Mouse (Mus musculus) CH12.LX (cell line): ENCODE measurements around the gene Gm1113. TPM values are rescaled to one million over a fixed set of nuclear protein-coding genes. Genes with fewer than 3 reads are reported as not detected.
A peak's percentile ranks its signal among the peaks of the same experiment; 100 is the strongest.

Source experiments
- DNase-seq: peaks from one replicate; pipeline ENCODE4 v3.0.0-alpha.2; 2013; ENCODE audit errors: extremely low read depth
- H3K27ac ChIP-seq: 2 replicates; pipeline ENCODE4 v1.5.1; 2012; ENCODE audit warnings: low read depth, mild to moderate bottlenecking, control low read depth, moderate library complexity; ENCODE audit not compliant: insufficient read depth
- H3K27me3 ChIP-seq: replicated peaks from 2 replicates; pipeline ENCODE3; 2012; ENCODE audit warnings: inconsistent platforms
- H3K36me3 ChIP-seq, 2 experiments: replicated peaks in 1 of 2; 2 replicates each; pipeline versions ENCODE3 to v1.6.1; 2012; ENCODE audit warnings: inconsistent platforms in 1 of 2, low read length in 1 of 2, mild to moderate bottlenecking in 1 of 2, mixed read lengths in 1 of 2, moderate library complexity in 1 of 2; ENCODE audit not compliant: control insufficient read depth in 1 of 2, insufficient read depth in 1 of 2
- H3K4me1 ChIP-seq, 2 experiments: 2 replicates each; pipeline ENCODE4 v1.6.1; 2012; ENCODE audit warnings: inconsistent platforms in 1 of 2, moderate library complexity in 1 of 2; ENCODE audit not compliant: insufficient read depth in 2 of 2, control insufficient read depth in 1 of 2
- H3K4me2 ChIP-seq: 2 replicates; pipeline ENCODE4 v1.6.1; 2012; ENCODE audit warnings: low read depth, mild to moderate bottlenecking, control low read depth; ENCODE audit not compliant: poor library complexity, insufficient read depth, severe bottlenecking
- H3K4me3 ChIP-seq, 3 experiments: fragments of 150-350 bp in 1 of 3; sonication (generic) in 1 of 3; replicated peaks in 1 of 3; 2 replicates each; pipeline versions ENCODE3 to v1.5.1; 2011 to 2012; ENCODE audit warnings: low read depth in 2 of 3, low read length in 2 of 3, mild to moderate bottlenecking in 2 of 3, moderate library complexity in 2 of 3, control low read depth in 1 of 3, improper control_type of control experiment in 1 of 3, inconsistent platforms in 1 of 3, mixed read lengths in 1 of 3; ENCODE audit not compliant: poor library complexity in 1 of 3
- H3K79me2 ChIP-seq: replicated peaks from 2 replicates; pipeline ENCODE4 v1.6.1; 2012; ENCODE audit warnings: mild to moderate bottlenecking, moderate library complexity; ENCODE audit not compliant: control insufficient read depth, poor library complexity, insufficient read depth, severe bottlenecking; ENCODE audit errors: extremely low read depth
- H3K9ac ChIP-seq: 2 replicates; pipeline ENCODE4 v1.6.1; 2012; ENCODE audit warnings: low read depth, mild to moderate bottlenecking, control low read depth, moderate library complexity; ENCODE audit not compliant: insufficient read depth
- H3K9me3 ChIP-seq: replicated peaks from 2 replicates; pipeline ENCODE3; 2012; ENCODE audit warnings: low read length, inconsistent platforms, mixed read lengths
- BHLHE40 ChIP-seq: IDR thresholded peaks from 2 replicates; pipeline ENCODE4 v1.6.1; 2011; ENCODE audit warnings: mild to moderate bottlenecking, low read depth, low read length, improper control_type of control experiment
- CHD1 ChIP-seq: IDR thresholded peaks from 2 replicates; pipeline ENCODE4 v1.6.1; 2012; ENCODE audit warnings: low read depth, low read length, improper control_type of control experiment, inconsistent platforms
- CTCF ChIP-seq, 2 experiments: IDR thresholded peaks in 1 of 2; conservative IDR thresholded peaks in 1 of 2; 2 replicates each; pipeline ENCODE4 v1.5.1; 2011 to 2012; ENCODE audit warnings: low read depth in 2 of 2, low read length in 2 of 2, improper control_type of control experiment in 1 of 2, inconsistent platforms in 1 of 2, mild to moderate bottlenecking in 1 of 2, moderate library complexity in 1 of 2
- E2F4 ChIP-seq: IDR thresholded peaks from 2 replicates; pipeline ENCODE4 v1.6.1; 2011; ENCODE audit warnings: low read depth, low read length, improper control_type of control experiment; ENCODE audit not compliant: insufficient replicate concordance
- ELF1 ChIP-seq: IDR thresholded peaks from 2 replicates; pipeline ENCODE4 v1.6.1; 2014; ENCODE audit warnings: low read depth, mild to moderate bottlenecking, inconsistent platforms, low read length, improper control_type of control experiment
- EP300 ChIP-seq: IDR thresholded peaks from 2 replicates; pipeline ENCODE4 v1.6.1; 2011; ENCODE audit warnings: low read length, improper control_type of control experiment
- IRF4 ChIP-seq: IDR thresholded peaks from 2 replicates; pipeline ENCODE4 v1.6.1; 2014; ENCODE audit warnings: low read depth, mild to moderate bottlenecking, inconsistent platforms, low read length, improper control_type of control experiment
- KAT2A ChIP-seq: IDR thresholded peaks from 2 replicates; pipeline ENCODE4 v1.6.1; 2012; ENCODE audit warnings: low read length, improper control_type of control experiment, inconsistent platforms; ENCODE audit not compliant: insufficient replicate concordance
- MAZ ChIP-seq: IDR thresholded peaks from 2 replicates; pipeline ENCODE4 v1.6.1; 2012; ENCODE audit warnings: low read depth, mild to moderate bottlenecking, inconsistent platforms, low read length, improper control_type of control experiment, moderate library complexity
- MYC ChIP-seq: IDR thresholded peaks from 2 replicates; pipeline ENCODE4 v1.6.1; 2011; ENCODE audit warnings: low read depth, mild to moderate bottlenecking, improper control_type of control experiment, low read length
- NRF1 ChIP-seq: IDR thresholded peaks from 2 replicates; pipeline ENCODE4 v1.6.1; 2014; ENCODE audit warnings: low read depth, mild to moderate bottlenecking, inconsistent platforms, low read length, improper control_type of control experiment, moderate library complexity
- POLR2A ChIP-seq: IDR thresholded peaks from 2 replicates; pipeline ENCODE4 v1.6.1; 2011; ENCODE audit warnings: low read depth, mild to moderate bottlenecking, improper control_type of control experiment, low read length
- TBP ChIP-seq: conservative IDR thresholded peaks from 2 replicates; pipeline ENCODE4 v1.6.1; 2011; ENCODE audit warnings: low read depth, low read length, improper control_type of control experiment
- TCF12 ChIP-seq: IDR thresholded peaks from 2 replicates; pipeline ENCODE4 v1.6.1; 2014; ENCODE audit warnings: low read depth, mild to moderate bottlenecking, inconsistent platforms, low read length, improper control_type of control experiment
- USF1 ChIP-seq: IDR thresholded peaks from 2 replicates; pipeline ENCODE4 v1.6.1; 2014; ENCODE audit warnings: low read depth, mild to moderate bottlenecking, inconsistent platforms, low read length, improper control_type of control experiment
- USF2 ChIP-seq: conservative IDR thresholded peaks from 2 replicates; pipeline ENCODE4 v1.6.1; 2011; ENCODE audit warnings: low read depth, low read length, improper control_type of control experiment
- ZMIZ1 ChIP-seq: IDR thresholded peaks from 2 replicates; pipeline ENCODE4 v1.6.1; 2012; ENCODE audit warnings: low read depth, mild to moderate bottlenecking, inconsistent platforms, low read length, improper control_type of control experiment
- dilution Hi-C: fragments of 300-500 bp; cut with MboI; formaldehyde crosslinking; loops from 2 replicates; pipeline ENCODE4 v1.14.3; 2020; ENCODE audit warnings: low sequenced_read_pairs; ENCODE audit not compliant: extremely low pct_unique_long_range_greater_than_20kb, extremely low pct_ligation_motif_present
- in situ Hi-C: fragments of 300-500 bp; cut with MboI; formaldehyde crosslinking; loops from 3 replicates; pipeline ENCODE4 v1.14.3; 2019; ENCODE audit warnings: low sequenced_read_pairs, low pct_ligation_motif_present, low pct_unique_long_range_greater_than_20kb, mixed read lengths
- polyA plus RNA-seq: library from polyadenylated mRNA; unstranded; fragments of >175 nt; gene quantifications from 2 replicates; pipeline ENCODE4 v1.2.1, GENCODE M21; 2012; ENCODE audit warnings: low read depth; ENCODE audit not compliant: insufficient read length
- total RNA-seq, 2 experiments: library from RNA; depleted of rRNA; stranded (reverse); fragments of 300-350 nt in 1 of 2; fragments of >200 nt in 1 of 2; gene quantifications; 2 replicates each; pipeline ENCODE4 v1.2.3; 2012 to 2014

Gene Gm1113
- total and polyA plus RNA-seq, 3 experiments: not detected

DNA sequence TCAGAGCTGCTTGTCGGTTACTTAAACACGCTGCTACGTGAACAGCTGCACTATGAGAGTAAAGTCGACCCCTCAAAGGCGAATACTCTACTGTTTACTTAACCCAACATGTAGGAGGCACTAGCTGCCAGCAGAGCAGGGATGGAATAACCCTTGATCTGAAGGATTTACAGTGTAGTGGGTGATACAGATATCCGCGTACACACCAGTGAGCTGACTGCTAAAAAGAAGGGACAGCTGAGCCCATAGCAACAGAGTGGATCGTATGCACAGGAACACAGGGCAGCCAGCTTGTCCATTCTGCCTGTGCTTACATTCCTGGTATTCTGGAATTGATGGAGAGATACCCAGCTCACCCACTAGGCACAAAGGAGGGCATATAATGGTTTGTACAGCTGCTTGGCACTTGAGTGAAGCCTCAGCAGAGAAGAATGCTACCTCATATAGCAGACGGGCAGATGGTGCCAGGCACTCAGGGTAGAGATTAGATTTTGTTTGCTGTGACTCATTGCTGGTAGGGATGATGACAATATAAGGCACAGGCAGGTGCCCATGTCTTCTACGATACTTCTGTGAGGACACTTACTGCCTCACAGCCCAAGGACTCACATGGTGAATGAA lies 43.9 kb downstream of the Gm1113 start:
- Histone ChIP-seq H3K79me2 (no peaks in the 10 kb centered on the region), H3K36me3 (peaks cover 2 to 24% of the 10 kb centered on the region in 2 experiments)
- in situ Hi-C loops: no loop called here
- DNase-seq: no peak
- dilution Hi-C loops: no loop called here
- TF ChIP-seq KAT2A: no peak
- TF ChIP-seq TBP: no peak
- TF ChIP-seq POLR2A: no peak
- no peak for TF ChIP-seq MYC
- TF ChIP-seq ELF1: no peak
- no peak for TF ChIP-seq E2F4
- TF ChIP-seq TCF12: no peak
- no peak for TF ChIP-seq NRF1
- TF ChIP-seq, all 38 proteins: peak for 0
- Histone ChIP-seq H3K9ac (no peak overlapping the region), H3K27me3 (no peaks in the 10 kb centered on the region), H3K4me1 (peaks cover 10 to 39% of the 10 kb centered on the region in 2 experiments), H3K27ac (no peak overlapping the region), H3K4me2 (no peak overlapping the region), H3K9me3 (no peaks in the 10 kb centered on the region), H3K4me3 (no peak overlapping the region)

DNA sequence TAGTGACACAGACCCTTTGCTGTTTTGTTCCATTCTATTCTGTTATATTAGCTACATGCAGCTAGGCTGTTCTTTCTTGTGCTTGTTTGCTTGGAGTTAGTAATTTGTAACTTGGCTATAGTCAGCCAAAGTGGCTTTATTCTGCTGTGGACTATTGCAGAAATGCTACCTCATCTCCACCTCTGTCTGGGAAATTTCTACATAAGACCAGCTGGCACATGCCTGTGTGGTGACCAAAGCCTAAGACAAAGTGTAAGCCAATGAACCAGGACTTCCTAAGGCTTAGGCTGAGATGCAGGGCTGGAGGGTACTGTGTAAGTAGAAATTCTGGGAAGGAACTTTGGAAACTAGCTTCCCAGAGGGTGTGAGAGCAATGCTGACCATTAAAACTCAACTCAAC lies 49.2 kb downstream of the Gm1113 start:
- H3K27ac ChIP-seq: no peak overlapping the region
- dilution Hi-C loops: no loop called here

DNA sequence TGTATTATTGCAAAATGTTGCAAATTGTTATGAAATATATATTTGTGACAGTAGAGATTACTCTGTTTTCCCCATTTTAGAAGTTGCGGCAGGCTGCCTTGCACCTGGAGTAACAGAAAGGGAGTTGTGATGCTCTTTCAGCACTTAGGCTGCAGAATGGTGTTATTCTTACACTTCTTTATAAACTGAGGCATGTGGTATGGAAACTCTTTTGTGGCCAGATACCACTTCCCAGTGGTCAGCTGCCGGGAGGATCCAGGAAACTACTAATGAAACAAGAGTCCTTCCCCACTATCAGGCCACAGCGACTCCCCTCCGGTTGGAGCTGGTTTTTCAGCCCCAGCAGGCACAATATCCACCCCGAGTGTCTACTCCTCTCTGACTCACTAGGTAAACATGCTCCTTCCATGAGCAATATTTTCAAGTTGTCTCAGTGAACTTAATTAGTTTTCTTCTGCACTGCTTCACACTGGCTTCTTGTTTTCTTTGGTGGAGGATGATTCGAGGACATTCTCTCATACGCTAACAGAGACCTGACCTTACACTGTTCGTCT lies 50.7 kb downstream of the Gm1113 start:
- Histone ChIP-seq H3K9me3 (no peaks in the 10 kb centered on the region), H3K79me2 (no peaks in the 10 kb centered on the region), H3K36me3 (peaks cover 0 to 9% of the 10 kb centered on the region in 2 experiments), H3K4me1 (peaks cover 3 to 17% of the 10 kb centered on the region in 2 experiments), H3K9ac (no peak overlapping the region), H3K27me3 (no peaks in the 10 kb centered on the region), H3K4me3 (no peak overlapping the region), H3K27ac (no peak overlapping the region), H3K4me2 (no peak overlapping the region)
- in situ Hi-C loops (no loop called here), dilution Hi-C loops (no loop called here)
- TF ChIP-seq USF1 (no peak), CTCF (conservative IDR thresholded peaks at IDR 0.05 in 1 of 2, IDR thresholded peaks at IDR 0.05 in 1 of 2; ENCODE audit: low read depth in 2 of 2, low read length in 2 of 2) (no peak), ZMIZ1 (no peak), TBP (no peak), EP300 (peak; percentile 22; the same call in 1 of the 2 replicates), IRF4 (no peak)
- DNase-seq: no peak

More for the DNA sequence above, 49.2 kb downstream of the Gm1113 start:
- Histone ChIP-seq H3K9ac (no peak overlapping the region), H3K4me3 (no peak overlapping the region), H3K4me1 (peaks cover 3 to 17% of the 10 kb centered on the region in 2 experiments), H3K79me2 (no peaks in the 10 kb centered on the region), H3K9me3 (no peaks in the 10 kb centered on the region), H3K27me3 (no peaks in the 10 kb centered on the region), H3K36me3 (peaks cover 0 to 11% of the 10 kb centered on the region in 2 experiments), H3K4me2 (no peak overlapping the region)
- TF ChIP-seq USF2 (no peak), ELF1 (no peak), NRF1 (no peak), BHLHE40 (no peak), CHD1 (no peak), TBP (no peak), TCF12 (no peak), MAZ (no peak)
- DNase-seq: no peak
- in situ Hi-C loops: no loop called here
